Mouse (Mus musculus): ENCODE data around the gene Ntn3. TPM values are rescaled to one million over a fixed set of nuclear protein-coding genes. Genes with fewer than 3 reads are reported as not detected.

Gene Ntn3
- polyA plus RNA-seq (2014; fragmentation: Nextera tagmentation; extraction: Ambion mirVana): 1.3 and 1.6 TPM in 2 replicates

DNA sequence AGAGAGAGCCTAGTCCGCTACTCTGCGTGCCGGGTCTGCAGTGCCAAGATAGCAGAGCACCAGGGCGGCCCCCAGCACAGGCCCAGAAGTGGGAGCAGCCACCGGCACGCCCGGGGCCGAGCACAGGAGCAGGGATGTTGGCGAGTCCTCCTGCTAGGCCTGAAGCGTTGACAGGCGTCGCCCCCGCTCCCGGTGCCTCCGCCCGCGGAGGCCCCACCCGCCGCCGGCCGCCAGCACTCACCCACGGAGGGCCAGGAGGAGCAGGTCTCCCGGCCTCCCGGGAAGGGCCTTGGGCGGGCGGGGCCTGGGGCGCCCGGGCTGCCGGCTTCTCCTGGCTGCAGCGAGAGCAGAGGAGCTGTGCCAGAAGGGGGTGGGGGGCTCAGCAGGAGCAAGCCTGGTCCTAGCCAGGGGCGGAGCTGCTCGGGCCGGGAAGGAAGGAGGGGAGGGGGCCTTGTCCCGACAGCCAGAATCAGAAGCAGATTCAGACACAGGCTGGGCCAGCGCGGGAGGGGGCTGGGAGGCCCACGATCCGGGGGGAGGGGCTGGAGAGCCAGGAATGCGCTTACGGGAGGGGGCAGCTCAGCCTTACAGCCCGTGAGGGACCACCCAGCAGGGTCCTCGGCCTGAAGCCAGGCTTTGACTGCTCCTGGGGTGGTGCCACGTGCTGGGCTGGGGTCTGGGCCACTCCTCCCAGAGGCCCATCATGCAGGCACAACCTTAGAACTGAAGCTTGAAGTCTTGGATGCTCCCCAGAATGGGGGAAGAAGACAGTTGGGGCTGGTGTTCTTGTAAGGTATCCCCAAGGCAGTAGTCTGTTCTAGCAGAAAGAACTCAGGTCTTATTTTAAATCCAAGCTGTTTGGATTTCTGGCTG is at the start of gene Ntn3:
Gene Ntn3, minus strand, starts transcription at position 489 of the 873 bp plus-strand sequence.
- H3K27me3 ChIP-seq (ENCODE audit: control insufficient read depth, insufficient read depth, low read length): peaks cover 40% of the 10 kb centered on the region
- H3K4me2 ChIP-seq (ENCODE audit: low read length): peak within 1 kb of the TSS; percentile 97
- WGBS: 3% methylated on average over 22 of the region's 43 CpGs
- peak; percentile 45 for ATAC-seq (ENCODE audit: insufficient number of reproducible peaks, insufficient read depth, low FRiP score, low read depth)
- peak within 1 kb of the TSS; percentile 59 to 63; a peak in 3 of 4 replicates for H3K27ac ChIP-seq (replicated peaks in 1 of 2; ENCODE audit: control insufficient read depth in 1 of 2, insufficient read depth in 1 of 2, low read depth in 2 of 2, low read length in 2 of 2)
- peak within 1 kb of the TSS; percentile 77 for H3K9ac ChIP-seq (ENCODE audit: low read length)
- H3K4me1 ChIP-seq (ENCODE audit: control insufficient read depth in 2 of 2, insufficient read depth in 2 of 2, low read length in 2 of 2): peaks cover 38 to 58% of the 10 kb centered on the region in 2 experiments
- no peaks in the 10 kb centered on the region for H3K9me3 ChIP-seq (ENCODE audit: control insufficient read depth, low read length)
- H3K36me3 ChIP-seq (ENCODE audit: control insufficient read depth, insufficient read depth, low read length): no peaks in the 10 kb centered on the region
- H3K4me3 ChIP-seq (ENCODE audit: control insufficient read depth in 1 of 2, insufficient read depth in 1 of 2, low read depth in 1 of 2, low read length in 2 of 2): peak within 1 kb of the TSS; percentile 40 to 49

GRCm38 (mm10) chr17:24258981-24259380 is 49.6 kb upstream of the Ntn3 start:
- 70% methylated on average over 4 of the region's 4 CpGs for WGBS
- ATAC-seq (ENCODE audit: insufficient number of reproducible peaks, insufficient read depth, low FRiP score, low read depth): no peak
- no peaks in the 10 kb centered on the region for H3K27me3 ChIP-seq (ENCODE audit: control insufficient read depth, insufficient read depth, low read length)
- H3K4me1 ChIP-seq (ENCODE audit: control insufficient read depth in 2 of 2, insufficient read depth in 2 of 2, low read length in 2 of 2): no peaks in the 10 kb centered on the region
- 0 out of 2 replicates have a peak, but pooled peaks cover 2% of the 10 kb centered on the region for H3K9me3 ChIP-seq (ENCODE audit: control insufficient read depth, low read length)
- no peak overlapping the region for H3K9ac ChIP-seq (ENCODE audit: low read length)
- no peak overlapping the region for H3K27ac ChIP-seq (replicated peaks in 1 of 2; ENCODE audit: control insufficient read depth in 1 of 2, insufficient read depth in 1 of 2, low read depth in 2 of 2, low read length in 2 of 2)
- H3K4me2 ChIP-seq (ENCODE audit: low read length): no peak overlapping the region
- H3K36me3 ChIP-seq (ENCODE audit: control insufficient read depth, insufficient read depth, low read length): no peaks in the 10 kb centered on the region
- no peak overlapping the region for H3K4me3 ChIP-seq (ENCODE audit: control insufficient read depth in 1 of 2, insufficient read depth in 1 of 2, low read depth in 1 of 2, low read length in 2 of 2)

GRCm38 (mm10) chr17:24252329-24252728 is 43.0 kb upstream of the Ntn3 start:
- no peak overlapping the region for H3K4me2 ChIP-seq (ENCODE audit: low read length)
- WGBS: 93% methylated on average over 2 of the region's 2 CpGs
- H3K9ac ChIP-seq (ENCODE audit: low read length): no peak overlapping the region

DNA sequence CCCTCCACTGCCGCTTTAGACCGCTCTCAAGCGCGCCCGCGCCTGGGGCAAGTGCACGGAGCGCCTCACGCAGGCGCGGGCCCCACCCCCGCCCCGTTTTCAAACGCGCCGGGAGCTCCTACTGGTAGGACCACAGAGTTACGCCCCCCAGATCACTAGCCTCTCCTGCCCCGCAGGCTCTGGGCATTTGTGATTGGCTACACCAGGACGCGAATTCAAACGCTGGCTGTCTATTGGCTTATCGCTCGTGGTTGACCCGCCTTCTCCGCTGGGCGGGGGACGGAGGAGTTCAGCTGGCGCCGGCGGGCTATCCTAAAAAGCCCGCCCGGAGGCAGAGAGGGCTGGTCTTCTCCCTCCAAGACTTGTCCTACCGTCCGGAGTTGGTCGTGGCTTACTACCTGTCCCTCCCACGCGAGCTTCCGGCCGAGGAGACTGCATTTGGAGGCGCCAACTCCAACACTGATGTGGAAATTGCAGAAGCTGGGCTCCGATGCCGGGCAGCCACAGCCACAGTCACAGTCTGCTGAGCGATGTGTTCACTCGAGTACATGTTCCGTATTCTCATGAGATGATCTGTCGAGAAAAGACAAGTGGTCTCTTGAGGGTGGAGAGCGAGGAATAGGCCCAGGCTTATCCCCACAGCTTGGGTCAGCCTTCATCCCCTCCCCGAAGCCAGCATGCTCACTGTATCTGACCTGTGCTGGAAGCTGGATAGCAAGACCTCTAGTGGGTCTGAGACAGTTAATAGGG is 42.2 kb upstream of the Ntn3 start, which contains the start of gene Ccnf:
Gene Ccnf, minus strand, starts transcription at position 165 of the 750 bp plus-strand sequence.
- peak within 1 kb of the TSS; percentile 78 to 85 for H3K4me3 ChIP-seq (ENCODE audit: control insufficient read depth in 1 of 2, insufficient read depth in 1 of 2, low read depth in 1 of 2, low read length in 2 of 2)
- H3K36me3 ChIP-seq (ENCODE audit: control insufficient read depth, insufficient read depth, low read length): peaks cover 28% of the 10 kb centered on the region
- peak; percentile 99 for ATAC-seq (ENCODE audit: insufficient number of reproducible peaks, insufficient read depth, low FRiP score, low read depth)
- WGBS: under 1% methylated on average over 47 of the region's 48 CpGs
- no peaks in the 10 kb centered on the region for H3K9me3 ChIP-seq (ENCODE audit: control insufficient read depth, low read length)
- H3K4me2 ChIP-seq (ENCODE audit: low read length): peak within 1 kb of the TSS; percentile 83
- H3K4me1 ChIP-seq (ENCODE audit: control insufficient read depth in 2 of 2, insufficient read depth in 2 of 2, low read length in 2 of 2): peaks cover 0 to 16% of the 10 kb centered on the region in 2 experiments; a peak in 2 of 4 replicates
- H3K9ac ChIP-seq (ENCODE audit: low read length): peak within 1 kb of the TSS; percentile 90
- H3K27ac ChIP-seq (replicated peaks in 1 of 2; ENCODE audit: control insufficient read depth in 1 of 2, insufficient read depth in 1 of 2, low read depth in 2 of 2, low read length in 2 of 2): peak within 1 kb of the TSS; percentile 75
- no peaks in the 10 kb centered on the region for H3K27me3 ChIP-seq (ENCODE audit: control insufficient read depth, insufficient read depth, low read length)

More at GRCm38 (mm10) chr17:24252329-24252728, 43.0 kb upstream of the Ntn3 start:
- H3K9me3 ChIP-seq (ENCODE audit: control insufficient read depth, low read length): no peaks in the 10 kb centered on the region
- H3K4me1 ChIP-seq (ENCODE audit: control insufficient read depth in 2 of 2, insufficient read depth in 2 of 2, low read length in 2 of 2): peaks cover 0 to 16% of the 10 kb centered on the region in 2 experiments; a peak in 2 of 4 replicates
- H3K27me3 ChIP-seq (ENCODE audit: control insufficient read depth, insufficient read depth, low read length): no peaks in the 10 kb centered on the region
- H3K4me3 ChIP-seq (ENCODE audit: control insufficient read depth in 1 of 2, insufficient read depth in 1 of 2, low read depth in 1 of 2, low read length in 2 of 2): no peak overlapping the region; a peak in 1 of 4 replicates
- ATAC-seq (ENCODE audit: insufficient number of reproducible peaks, insufficient read depth, low FRiP score, low read depth): no peak
- no peak overlapping the region for H3K27ac ChIP-seq (replicated peaks in 1 of 2; ENCODE audit: control insufficient read depth in 1 of 2, insufficient read depth in 1 of 2, low read depth in 2 of 2, low read length in 2 of 2)
- H3K36me3 ChIP-seq (ENCODE audit: control insufficient read depth, insufficient read depth, low read length): peaks cover 19% of the 10 kb centered on the region

DNA sequence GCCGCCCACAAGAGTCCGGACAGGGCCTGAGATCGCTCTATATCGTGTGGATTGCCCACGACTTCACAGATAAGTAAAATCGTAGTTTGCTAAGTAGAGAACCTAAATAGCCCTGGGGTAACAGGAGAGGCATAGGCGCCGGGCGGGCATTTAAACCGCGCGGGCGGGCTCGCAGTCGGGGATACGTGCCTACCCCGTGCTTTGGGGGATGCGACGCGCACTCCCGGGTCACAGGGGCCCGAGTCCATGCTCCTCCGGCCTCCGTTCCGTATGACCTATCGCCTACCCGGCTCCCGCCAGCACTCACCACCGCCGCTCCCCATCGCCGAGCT is 41.6 kb upstream of the Ntn3 start:
- H3K4me3 ChIP-seq (ENCODE audit: control insufficient read depth in 1 of 2, insufficient read depth in 1 of 2, low read depth in 1 of 2, low read length in 2 of 2): peak overlapping the region; percentile 78 to 85
- H3K36me3 ChIP-seq (ENCODE audit: control insufficient read depth, insufficient read depth, low read length): peaks cover 32% of the 10 kb centered on the region
- H3K9ac ChIP-seq (ENCODE audit: low read length): peak overlapping the region; percentile 90
- no peaks in the 10 kb centered on the region for H3K9me3 ChIP-seq (ENCODE audit: control insufficient read depth, low read length)
- peaks cover 0 to 16% of the 10 kb centered on the region in 2 experiments; a peak in 2 of 4 replicates for H3K4me1 ChIP-seq (ENCODE audit: control insufficient read depth in 2 of 2, insufficient read depth in 2 of 2, low read length in 2 of 2)
- peak overlapping the region; percentile 83 for H3K4me2 ChIP-seq (ENCODE audit: low read length)
- WGBS: under 1% methylated on average over 32 of the region's 32 CpGs
- no peaks in the 10 kb centered on the region for H3K27me3 ChIP-seq (ENCODE audit: control insufficient read depth, insufficient read depth, low read length)
- ATAC-seq (ENCODE audit: insufficient number of reproducible peaks, insufficient read depth, low FRiP score, low read depth): no peak
- H3K27ac ChIP-seq (replicated peaks in 1 of 2; ENCODE audit: control insufficient read depth in 1 of 2, insufficient read depth in 1 of 2, low read depth in 2 of 2, low read length in 2 of 2): peak overlapping the region; percentile 26 to 55; a peak in 2 of 4 replicates

DNA sequence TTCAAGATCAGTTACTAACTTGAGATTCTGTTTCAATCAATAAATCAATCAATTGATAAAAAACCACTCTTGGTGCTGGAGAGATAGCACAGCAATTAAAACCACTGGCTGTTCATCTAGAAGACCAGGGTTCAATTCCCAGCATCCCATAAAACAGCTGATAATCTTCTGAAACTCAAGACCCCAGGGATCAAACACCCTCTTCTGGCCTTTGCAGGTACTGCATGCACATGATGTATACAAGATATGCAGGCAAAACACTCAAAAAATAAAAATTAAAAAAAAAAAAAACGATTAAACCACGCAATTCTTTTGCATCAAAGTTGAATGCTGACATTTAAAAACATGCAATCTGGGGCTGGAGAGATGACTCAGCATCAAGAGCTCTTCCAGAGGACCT is 39.3 kb upstream of the Ntn3 start:
- Histone ChIP-seq H3K36me3 (ENCODE audit: control insufficient read depth, insufficient read depth, low read length) (peaks cover 50% of the 10 kb centered on the region), H3K4me3 (ENCODE audit: control insufficient read depth in 1 of 2, insufficient read depth in 1 of 2, low read depth in 1 of 2, low read length in 2 of 2) (no peak overlapping the region), H3K9ac (ENCODE audit: low read length) (no peak overlapping the region), H3K9me3 (ENCODE audit: control insufficient read depth, low read length) (peaks cover 4% of the 10 kb centered on the region; the same call in 1 of the 2 replicates), H3K27me3 (ENCODE audit: control insufficient read depth, insufficient read depth, low read length) (no peaks in the 10 kb centered on the region), H3K4me2 (ENCODE audit: low read length) (no peak overlapping the region), H3K4me1 (ENCODE audit: control insufficient read depth in 2 of 2, insufficient read depth in 2 of 2, low read length in 2 of 2) (peaks cover 0 to 16% of the 10 kb centered on the region in 2 experiments; a peak in 2 of 4 replicates), H3K27ac (replicated peaks in 1 of 2; ENCODE audit: control insufficient read depth in 1 of 2, insufficient read depth in 1 of 2, low read depth in 2 of 2, low read length in 2 of 2) (no peak overlapping the region)
- no peak for ATAC-seq (ENCODE audit: insufficient number of reproducible peaks, insufficient read depth, low FRiP score, low read depth)
- 95% methylated on average over 2 of the region's 2 CpGs for WGBS

GRCm38 (mm10) chr17:24244061-24244460 is 34.7 kb upstream of the Ntn3 start:
- ATAC-seq (ENCODE audit: insufficient number of reproducible peaks, insufficient read depth, low FRiP score, low read depth): no peak
- no peak overlapping the region for H3K4me3 ChIP-seq (ENCODE audit: control insufficient read depth in 1 of 2, insufficient read depth in 1 of 2, low read depth in 1 of 2, low read length in 2 of 2)
- H3K9me3 ChIP-seq (ENCODE audit: control insufficient read depth, low read length): peaks cover 4% of the 10 kb centered on the region; the same call in 1 of the 2 replicates
- H3K27ac ChIP-seq (replicated peaks in 1 of 2; ENCODE audit: control insufficient read depth in 1 of 2, insufficient read depth in 1 of 2, low read depth in 2 of 2, low read length in 2 of 2): no peak overlapping the region
- no peaks in the 10 kb centered on the region for H3K27me3 ChIP-seq (ENCODE audit: control insufficient read depth, insufficient read depth, low read length)
- peaks cover 93% of the 10 kb centered on the region for H3K36me3 ChIP-seq (ENCODE audit: control insufficient read depth, insufficient read depth, low read length)
- WGBS: 97% methylated on average over 8 of the region's 8 CpGs
- no peak overlapping the region for H3K4me2 ChIP-seq (ENCODE audit: low read length)
- H3K9ac ChIP-seq (ENCODE audit: low read length): no peak overlapping the region
- no peaks in the 10 kb centered on the region for H3K4me1 ChIP-seq (ENCODE audit: control insufficient read depth in 2 of 2, insufficient read depth in 2 of 2, low read length in 2 of 2)
